Mouse (Mus musculus) macrophage (primary cell): ENCODE measurements around the gene Btrc. TPM values are rescaled to one million over a fixed set of nuclear protein-coding genes. Genes with fewer than 3 reads are reported as not detected.

Experiments
- H3K27ac ChIP-seq: fragments of 350-480 bp; formaldehyde crosslinking; 2 replicates; pipeline ENCODE4 v1.9.0; 2021
- H3K36me3 ChIP-seq: fragments of 350-480 bp; formaldehyde crosslinking; 2 replicates; pipeline ENCODE4 v1.9.0; 2021; ENCODE audit errors: inconsistent target
- H3K4me3 ChIP-seq: fragments of 350-480 bp; formaldehyde crosslinking; 2 replicates; pipeline ENCODE4 v1.9.0; 2021; ENCODE audit errors: inconsistent target
- H3K79me2 ChIP-seq: fragments of 350-480 bp; formaldehyde crosslinking; 2 replicates; pipeline ENCODE4 v1.9.0; 2021; ENCODE audit errors: inconsistent target
- WGBS: methylation state at CpG from one replicate; pipeline ENCODE4 v1.1.7; 2026; ENCODE audit warnings: inconsistent platforms; ENCODE audit not compliant: missing documents; 5-methylcytosine and 5-hydroxymethylcytosine counted together
- polyA plus RNA-seq: library from polyadenylated mRNA; stranded (reverse); fragments of 250-400 nt; gene quantifications from 3 replicates; pipeline ENCODE4 v1.2.4, GENCODE M21; 2018; ENCODE audit warnings: inconsistent platforms

Gene Btrc
- polyA plus RNA-seq, 1 experiment from 2014 or later: 11.0 TPM

DNA sequence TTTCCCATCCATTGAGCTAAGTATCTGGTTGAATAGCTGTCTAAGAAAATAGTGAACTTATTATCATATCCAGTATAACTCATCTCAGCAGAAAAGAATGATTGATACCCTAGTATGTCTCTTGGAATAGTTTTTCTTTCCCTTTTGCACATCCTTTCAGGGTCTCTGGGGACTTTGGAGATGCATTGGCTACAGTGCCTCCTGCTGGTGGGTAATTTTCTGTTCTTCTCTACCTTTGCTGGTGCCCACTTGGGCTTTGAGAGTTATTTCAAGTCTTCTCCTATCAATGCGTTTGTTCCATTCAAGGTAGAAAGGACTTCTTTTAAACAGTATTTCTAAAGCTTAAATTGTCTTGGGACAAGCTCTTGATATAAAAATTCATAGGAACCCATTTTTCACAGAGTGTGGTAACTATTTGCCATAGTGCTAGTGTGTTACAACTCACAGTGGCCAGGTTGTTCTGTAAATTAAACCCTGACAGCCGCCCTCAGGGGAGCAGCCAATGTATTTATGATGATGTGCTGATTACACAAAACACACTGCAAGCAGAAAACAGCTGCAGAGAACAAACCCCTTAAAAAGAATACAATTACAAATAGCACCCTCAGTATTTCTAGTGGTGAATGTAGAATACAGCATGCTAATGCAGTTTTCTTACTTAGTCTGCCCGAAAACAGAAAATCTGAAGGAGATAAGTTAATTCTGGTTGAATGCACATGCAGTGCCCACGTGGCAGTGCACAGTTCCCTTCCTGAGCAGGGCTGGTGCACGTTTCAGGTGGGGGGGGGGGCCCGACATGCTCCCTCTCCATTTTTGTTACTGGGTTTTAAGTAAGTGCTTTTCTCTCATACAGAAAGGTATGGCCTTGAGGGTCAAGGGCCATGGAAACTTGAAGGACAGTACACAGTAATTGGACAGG is 75.7 kb downstream of the Btrc start:
- 76% methylated on average over 6 of the region's 6 CpGs for WGBS
- no peaks in the 10 kb centered on the region for H3K36me3 ChIP-seq
- H3K4me3 ChIP-seq: no peak overlapping the region
- no peaks in the 10 kb centered on the region for H3K79me2 ChIP-seq
- H3K27ac ChIP-seq: no peak overlapping the region

DNA sequence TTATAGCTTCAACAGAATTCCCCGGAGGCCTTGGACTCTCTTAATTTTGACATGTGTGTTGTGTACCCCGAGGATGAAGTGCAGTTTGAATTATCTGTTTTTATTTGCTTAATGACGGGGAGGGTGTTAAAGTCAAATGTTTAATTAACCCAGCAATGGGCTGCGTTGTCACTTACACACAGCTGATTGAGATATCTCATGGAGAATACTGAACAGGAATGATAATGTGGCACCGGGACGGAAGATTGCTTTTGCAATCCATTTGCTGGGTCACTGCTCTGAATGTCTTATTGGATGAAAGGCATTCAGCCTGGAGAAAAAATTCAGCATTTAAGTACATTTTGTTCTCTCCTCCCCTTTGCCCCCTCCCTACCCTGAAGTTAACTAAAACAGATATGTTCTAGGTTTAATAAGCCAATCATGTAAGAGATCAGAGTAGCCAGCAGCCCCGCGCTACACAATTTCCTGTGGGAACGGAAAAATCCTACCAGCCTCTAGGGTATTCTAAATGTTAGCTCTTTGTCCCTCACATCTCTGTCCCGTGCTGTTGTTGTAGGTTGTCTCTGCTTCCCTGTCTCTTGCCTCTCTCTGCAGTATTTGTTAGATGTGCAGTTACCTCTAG is 77.1 kb downstream of the Btrc start:
- Histone ChIP-seq H3K36me3 (no peaks in the 10 kb centered on the region), H3K27ac (no peak overlapping the region), H3K4me3 (no peak overlapping the region), H3K79me2 (no peaks in the 10 kb centered on the region)
- WGBS: 95% methylated on average over 10 of the region's 10 CpGs

DNA sequence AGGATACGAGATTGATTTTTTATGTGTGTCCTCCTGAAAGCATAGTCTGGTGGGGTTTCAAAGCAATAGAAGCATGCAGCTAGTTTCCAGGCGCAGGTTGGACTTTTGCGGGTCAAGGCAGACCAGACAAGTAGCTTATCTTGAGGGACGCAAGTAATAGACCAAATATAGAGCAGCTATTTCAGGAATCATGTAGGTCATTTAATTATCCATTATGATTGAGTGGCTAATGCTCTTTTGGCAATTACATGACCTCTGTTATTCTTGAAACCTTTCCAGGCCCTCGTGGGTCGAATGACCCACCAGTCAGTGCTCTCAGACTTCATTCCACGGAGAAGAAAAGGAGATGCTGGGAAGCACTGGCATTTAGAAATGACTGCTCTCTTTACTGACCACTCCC is 78.2 kb downstream of the Btrc start:
- Histone ChIP-seq H3K27ac (no peak overlapping the region), H3K79me2 (no peaks in the 10 kb centered on the region), H3K36me3 (no peaks in the 10 kb centered on the region), H3K4me3 (no peak overlapping the region)
- 96% methylated on average over 7 of the region's 7 CpGs for WGBS

DNA sequence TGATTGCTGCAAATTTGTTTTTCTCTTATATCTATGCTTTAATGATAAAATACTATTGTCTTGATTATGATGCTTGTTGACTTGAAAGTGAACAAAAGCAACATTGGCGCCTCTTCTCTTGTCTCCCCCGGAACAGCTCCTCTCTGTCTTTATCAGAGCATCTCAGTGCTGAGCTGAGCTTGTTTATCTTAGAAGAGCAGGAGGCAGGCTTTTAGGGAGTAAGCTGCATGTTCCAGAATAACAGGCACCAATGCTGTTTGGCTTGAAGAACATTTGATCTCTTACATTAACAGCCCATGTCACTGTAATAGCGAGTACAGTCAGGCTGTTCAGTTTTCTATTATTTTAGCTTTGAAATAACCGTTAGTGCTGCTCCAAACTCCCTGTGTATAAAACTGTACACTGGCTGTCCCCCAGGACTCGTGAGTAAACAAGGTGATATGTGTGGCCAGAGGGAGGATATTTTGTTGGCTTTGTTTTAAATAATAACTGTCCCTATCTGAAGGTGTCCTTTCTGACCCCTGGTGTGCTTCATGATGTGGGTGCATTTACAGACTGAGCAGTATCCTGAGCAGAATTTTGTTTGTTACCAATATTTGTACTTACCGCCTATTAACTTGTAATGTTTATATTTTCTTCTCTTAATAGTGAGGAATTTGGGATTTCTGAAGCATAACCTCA is 81.9 kb downstream of the Btrc start:
- no peaks in the 10 kb centered on the region for H3K36me3 ChIP-seq
- no peak overlapping the region for H3K4me3 ChIP-seq
- WGBS: 95% methylated on average over 6 of the region's 6 CpGs
- no peaks in the 10 kb centered on the region for H3K79me2 ChIP-seq
- H3K27ac ChIP-seq: no peak overlapping the region

DNA sequence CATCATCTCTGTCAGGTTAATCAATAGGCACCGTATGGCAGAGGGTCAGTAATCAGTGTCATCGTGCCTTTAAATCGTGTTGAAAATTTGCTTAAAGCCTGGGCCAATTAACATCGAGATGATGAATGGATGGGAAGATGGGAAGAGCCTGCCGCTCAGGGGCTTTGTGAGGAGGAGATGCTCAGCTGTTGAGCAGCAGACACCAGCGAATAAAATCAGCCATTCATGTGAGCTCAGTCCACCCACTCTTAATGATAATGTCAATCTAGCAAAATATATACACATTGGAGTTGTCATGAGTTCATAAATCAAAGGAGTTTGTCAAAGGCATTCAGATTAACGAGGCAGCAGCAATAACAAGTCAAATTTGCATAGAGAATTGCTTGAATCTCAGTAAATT is 83.1 kb downstream of the Btrc start:
- H3K4me3 ChIP-seq: no peak overlapping the region
- H3K36me3 ChIP-seq: no peaks in the 10 kb centered on the region
- no peak overlapping the region for H3K27ac ChIP-seq
- no peaks in the 10 kb centered on the region for H3K79me2 ChIP-seq
- WGBS: 91% methylated on average over 7 of the region's 7 CpGs

DNA sequence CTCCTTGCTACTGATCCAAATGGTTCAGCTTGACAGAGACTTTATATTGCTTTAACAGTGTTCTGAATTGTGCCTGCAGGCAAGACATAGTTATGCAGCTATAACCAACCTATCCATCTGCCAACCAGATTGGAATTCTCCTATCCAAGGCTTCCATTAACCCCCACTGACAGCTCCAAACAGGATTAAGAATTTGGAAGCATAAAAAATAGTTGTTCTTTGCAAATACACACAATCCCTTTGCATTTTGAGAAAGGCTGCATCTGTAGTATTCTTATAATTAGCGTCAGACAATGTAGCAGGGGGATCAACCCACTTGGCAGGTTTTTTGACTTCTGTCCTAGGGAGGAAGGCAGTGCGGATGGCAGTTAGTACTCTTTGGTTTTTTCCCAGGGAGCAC is 83.7 kb downstream of the Btrc start:
- Histone ChIP-seq H3K36me3 (no peaks in the 10 kb centered on the region), H3K27ac (no peak overlapping the region), H3K79me2 (no peaks in the 10 kb centered on the region), H3K4me3 (no peak overlapping the region)
- 92% methylated on average over 2 of the region's 2 CpGs for WGBS

DNA sequence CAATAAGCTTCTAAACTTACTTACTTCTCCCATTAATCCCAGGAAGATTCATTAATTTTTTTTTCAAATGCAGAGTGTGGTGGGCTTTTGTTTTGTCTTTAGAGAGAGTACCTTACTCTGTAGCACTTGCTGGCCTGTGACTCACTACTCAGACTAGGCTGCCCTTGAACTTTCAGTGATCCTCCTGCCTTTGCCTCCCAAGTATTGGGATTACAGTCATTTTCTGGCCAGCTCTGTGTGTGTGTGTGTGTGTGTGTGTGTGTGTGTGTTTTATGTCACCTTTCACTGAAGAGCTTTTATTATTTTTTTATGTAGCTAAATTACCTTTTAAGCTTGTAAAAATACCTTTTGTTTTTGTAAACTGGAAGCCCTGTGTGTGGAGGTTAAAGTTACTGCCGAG is 84.4 kb downstream of the Btrc start:
- Histone ChIP-seq H3K4me3 (no peak overlapping the region), H3K36me3 (no peaks in the 10 kb centered on the region), H3K79me2 (no peaks in the 10 kb centered on the region), H3K27ac (no peak overlapping the region)
- WGBS: 100% methylated on average over 1 of the region's 1 CpGs

DNA sequence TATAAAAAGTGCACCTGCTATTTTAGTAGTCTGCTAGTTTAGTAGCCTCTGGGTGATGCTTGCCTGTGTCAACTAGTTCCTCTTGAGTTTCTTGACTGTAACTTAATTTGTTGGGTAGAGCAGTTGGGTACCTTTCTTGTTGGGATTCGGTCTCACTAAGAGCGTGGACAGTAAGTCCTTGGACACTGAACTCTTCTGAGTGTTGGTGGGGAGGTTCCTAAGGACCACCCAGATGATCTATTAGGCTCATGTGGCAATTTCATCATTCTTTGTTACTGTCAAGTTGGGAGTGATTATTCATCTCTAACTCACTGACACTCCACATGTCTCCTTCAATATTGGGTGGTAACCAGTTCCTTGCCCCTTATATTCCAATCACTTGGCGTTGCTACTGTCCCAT is 90.9 kb downstream of the Btrc start:
- no peaks in the 10 kb centered on the region for H3K36me3 ChIP-seq
- no peaks in the 10 kb centered on the region for H3K79me2 ChIP-seq
- 97% methylated on average over 3 of the region's 3 CpGs for WGBS
- H3K27ac ChIP-seq: no peak overlapping the region
- H3K4me3 ChIP-seq: no peak overlapping the region

DNA sequence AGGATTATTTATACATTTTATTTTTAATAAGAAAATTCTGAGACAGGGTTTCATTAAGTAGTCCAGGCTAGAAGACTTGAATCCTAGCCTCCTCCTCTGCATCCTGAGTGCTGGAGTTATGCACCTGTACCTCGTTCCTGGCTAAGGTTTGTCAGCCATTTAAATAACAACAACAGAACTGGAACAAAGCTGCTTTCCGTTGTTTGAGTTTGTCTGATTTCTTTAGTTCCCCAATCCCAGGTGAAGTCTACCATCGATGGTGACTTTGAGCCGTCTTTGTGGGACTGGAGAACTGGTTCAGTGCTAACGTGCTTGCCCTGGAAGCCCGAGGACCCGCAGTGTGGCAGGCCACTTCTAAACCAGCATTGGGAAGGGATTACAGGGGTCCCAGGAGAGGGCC is 93.4 kb downstream of the Btrc start:
- H3K27ac ChIP-seq: no peak overlapping the region
- no peaks in the 10 kb centered on the region for H3K79me2 ChIP-seq
- WGBS: 92% methylated on average over 7 of the region's 7 CpGs
- no peaks in the 10 kb centered on the region for H3K36me3 ChIP-seq
- H3K4me3 ChIP-seq: no peak overlapping the region

DNA sequence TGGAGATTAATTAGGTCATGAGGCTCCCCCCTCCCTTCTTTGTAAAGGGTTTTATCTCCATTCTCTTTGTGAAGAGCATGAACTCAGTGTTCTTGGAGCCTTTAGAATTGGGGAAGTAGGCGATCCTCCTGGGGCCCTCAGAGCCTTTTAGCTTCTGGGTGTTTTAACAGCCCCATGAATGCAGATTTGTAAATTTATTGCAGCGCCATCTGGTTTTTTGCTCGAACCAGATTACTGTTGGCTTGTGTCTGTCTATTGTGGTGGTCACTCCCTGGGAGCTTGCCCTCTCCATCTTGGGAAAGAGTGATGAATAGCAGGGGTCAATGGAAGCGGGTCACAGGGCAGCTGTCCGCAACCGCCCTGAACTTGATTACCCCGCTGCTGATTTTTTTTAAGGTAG is 95.2 kb downstream of the Btrc start:
- no peaks in the 10 kb centered on the region for H3K79me2 ChIP-seq
- no peak overlapping the region for H3K4me3 ChIP-seq
- H3K36me3 ChIP-seq: no peaks in the 10 kb centered on the region
- no peak overlapping the region for H3K27ac ChIP-seq
- WGBS: 80% methylated on average over 7 of the region's 7 CpGs

DNA sequence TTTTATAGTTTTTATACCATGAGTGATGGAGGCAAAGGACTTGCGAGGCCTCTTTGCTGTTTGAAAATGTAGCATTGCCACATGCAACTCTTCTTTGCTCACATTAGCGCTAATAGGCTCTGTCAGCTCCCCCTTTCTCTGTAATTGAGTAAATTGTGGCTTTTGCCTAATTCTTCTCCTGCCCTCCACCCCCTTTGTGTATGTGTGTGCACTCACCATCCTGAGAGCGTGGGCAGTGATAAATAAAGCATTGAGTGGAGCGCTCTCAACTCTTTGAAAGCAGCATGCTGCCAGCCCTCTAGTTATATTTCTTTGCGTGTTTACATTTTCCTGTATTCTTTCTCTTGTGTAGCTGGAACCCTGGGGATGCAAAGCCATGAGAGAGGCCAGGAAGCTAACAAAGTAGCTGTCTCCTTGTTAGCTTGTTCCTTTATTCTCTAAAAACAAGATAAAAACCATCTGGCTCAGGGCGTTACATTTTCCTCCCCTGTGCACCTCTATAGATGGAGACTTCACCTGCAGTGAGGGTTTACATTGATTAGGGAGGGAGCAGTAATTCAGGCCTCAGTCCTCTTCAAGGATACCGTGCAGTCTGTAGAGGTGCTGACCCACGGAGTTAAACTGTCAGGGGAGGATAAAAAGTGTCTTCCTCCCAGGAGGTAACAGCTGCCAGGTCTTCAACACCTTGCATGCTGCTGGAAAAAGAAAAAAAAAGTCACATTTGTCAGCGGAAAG is 96.6 kb downstream of the Btrc start:
- Histone ChIP-seq H3K4me3 (no peak overlapping the region), H3K79me2 (no peaks in the 10 kb centered on the region), H3K36me3 (no peaks in the 10 kb centered on the region), H3K27ac (no peak overlapping the region)
- WGBS: 94% methylated on average over 9 of the region's 9 CpGs

DNA sequence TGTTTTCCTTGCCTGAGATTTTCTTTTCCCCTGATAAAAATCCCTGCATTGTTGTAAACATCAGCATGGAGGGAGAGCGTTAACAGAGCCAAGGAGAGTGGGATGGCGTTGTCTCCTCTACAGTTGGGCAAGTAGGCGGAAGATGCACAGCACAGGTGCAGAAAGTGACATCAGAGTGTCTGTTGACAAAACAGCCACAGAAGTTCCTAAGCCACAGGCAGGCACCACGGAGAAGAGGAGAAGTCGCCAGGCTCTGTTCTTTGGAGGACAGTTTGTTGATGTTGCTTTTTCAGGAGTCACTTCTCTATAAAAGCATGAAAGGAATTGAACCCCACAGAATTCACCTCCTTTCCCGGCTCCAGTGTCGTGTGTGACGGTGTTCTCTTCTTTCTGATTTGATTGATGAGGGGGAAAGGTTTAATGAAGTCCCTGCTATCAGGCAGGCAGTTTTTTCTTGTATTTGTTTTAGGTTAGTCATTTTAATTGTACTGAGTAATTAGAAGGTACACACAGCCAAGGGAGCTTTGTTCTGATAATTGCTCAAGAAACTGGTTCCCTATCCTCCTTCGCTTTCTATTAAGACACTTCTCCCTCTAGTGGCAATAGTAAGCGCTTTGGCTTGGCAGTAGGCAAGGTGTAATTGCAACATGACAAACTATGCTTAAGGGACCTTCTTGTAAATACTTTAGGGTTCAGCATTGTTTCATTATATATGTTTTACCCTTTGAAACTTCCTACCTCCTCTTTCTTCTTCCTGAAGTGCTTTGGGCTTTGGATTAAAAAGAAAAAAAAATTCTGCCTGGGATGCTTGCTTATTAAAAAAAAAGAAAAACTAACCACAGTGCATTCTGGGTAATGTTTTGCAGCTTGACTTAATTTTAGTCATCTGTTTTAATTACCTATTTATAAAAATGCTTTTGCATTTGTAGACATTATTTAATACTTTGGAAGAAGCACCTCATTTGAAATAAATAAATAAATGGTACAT is 97.5 kb downstream of the Btrc start:
- no peak overlapping the region for H3K27ac ChIP-seq
- H3K36me3 ChIP-seq: no peaks in the 10 kb centered on the region
- H3K79me2 ChIP-seq: no peaks in the 10 kb centered on the region
- WGBS: 82% methylated on average over 10 of the region's 10 CpGs
- H3K4me3 ChIP-seq: no peak overlapping the region

DNA sequence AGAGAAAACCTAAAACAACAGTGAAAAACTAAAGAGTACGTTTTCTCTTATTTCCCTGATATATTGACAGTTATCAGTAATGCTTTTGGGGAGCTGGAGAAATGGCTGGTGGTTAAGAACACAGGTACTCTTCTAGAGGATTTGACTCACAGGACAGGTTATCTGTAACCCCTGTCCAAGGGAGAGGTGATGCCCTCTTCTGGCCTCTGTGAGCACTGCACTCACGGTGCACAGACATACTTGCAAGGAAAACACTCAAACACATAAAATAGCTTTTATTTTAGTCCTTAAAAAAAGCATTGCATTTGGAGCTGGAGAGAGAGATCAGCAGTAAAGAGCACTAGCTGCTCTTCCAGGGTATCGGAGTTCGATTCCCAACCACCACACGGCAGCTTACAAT is 106.2 kb downstream of the Btrc start:
- 94% methylated on average over 5 of the region's 5 CpGs for WGBS
- Histone ChIP-seq H3K79me2 (no peaks in the 10 kb centered on the region), H3K36me3 (no peaks in the 10 kb centered on the region), H3K27ac (no peak overlapping the region), H3K4me3 (no peak overlapping the region)
